Mouse (Mus musculus) heart, postnatal 0 days (tissue): Measurements from ENCODE around the gene Paxx.

Experiments used
- CTCF ChIP-seq: IDR thresholded peaks from 2 replicates; pipeline ENCODE4 v1.5.1; 2016; ENCODE audit warnings: antibody characterized with exemption, control low read depth, low read depth
- EP300 ChIP-seq: IDR thresholded peaks from 2 replicates; pipeline ENCODE4 v1.6.1; 2016; ENCODE audit warnings: antibody characterized with exemption, low read depth

GRCm38 (mm10) chr2:25465816-25466635, 5.1 kb upstream of the Paxx start:
- TF ChIP-seq CTCF (no peak), EP300 (no peak)
